Mouse (Mus musculus) neural tube, embryonic 11.5 days (tissue): ENCODE measurements around the gene Olfr681. TPM values are rescaled to one million over a fixed set of nuclear protein-coding genes. Genes with fewer than 3 reads are reported as not detected.
"Not testable (repeated sequence)": the region's sequence is repeated elsewhere in the genome, so short reads cannot be mapped to it uniquely, and the experiment has no call there.

ENCODE experiments used
- ATAC-seq: fragments of 200-750 bp; cut with Nextera tagmentation; 2 replicates; pipeline ENCODE4 v1.8.0; 2017; ENCODE audit warnings: moderate number of reproducible peaks, mild to moderate bottlenecking, moderate TSS enrichment, moderate library complexity; ENCODE audit not compliant: insufficient read depth, low FRiP score, low TSS enrichment
- DNase-seq: peaks from one replicate; pipeline ENCODE4 v3.0.0-alpha.2; 2015; ENCODE audit warnings: low spot score
- H3K27ac ChIP-seq: fragments of 300-500 bp; sonication (generic); 2 replicates; pipeline ENCODE4 v1.5.1; 2014; ENCODE audit warnings: low read depth, mild to moderate bottlenecking, low read length
- H3K27me3 ChIP-seq: fragments of 300-500 bp; sonication (generic); 2 replicates; pipeline ENCODE4 v1.6.1; 2014; ENCODE audit warnings: mild to moderate bottlenecking, low read length, mixed read lengths; ENCODE audit not compliant: control insufficient read depth, insufficient read depth
- H3K36me3 ChIP-seq: fragments of 300-500 bp; sonication (generic); 2 replicates; pipeline ENCODE4 v1.6.1; 2014; ENCODE audit warnings: mild to moderate bottlenecking, low read length, moderate library complexity, mixed read lengths; ENCODE audit not compliant: control insufficient read depth, insufficient read depth
- H3K4me1 ChIP-seq: fragments of 300-500 bp; sonication (generic); 2 replicates; pipeline ENCODE4 v1.6.1; 2014; ENCODE audit warnings: low read length, mixed read lengths; ENCODE audit not compliant: control insufficient read depth, insufficient read depth
- H3K4me2 ChIP-seq: fragments of 300-500 bp; sonication (generic); 2 replicates; pipeline ENCODE4 v1.6.1; 2014; ENCODE audit warnings: low read depth, mild to moderate bottlenecking, moderate library complexity
- H3K4me3 ChIP-seq: fragments of 300-500 bp; sonication (generic); 2 replicates; pipeline ENCODE4 v1.5.1; 2014; ENCODE audit warnings: low read depth, low read length
- H3K9ac ChIP-seq: fragments of 300-500 bp; sonication (generic); 2 replicates; pipeline ENCODE4 v1.6.1; 2014; ENCODE audit warnings: mild to moderate bottlenecking, low read length
- H3K9me3 ChIP-seq: fragments of 300-500 bp; sonication (generic); 2 replicates; pipeline ENCODE4 v1.6.1; 2016; ENCODE audit warnings: low read length; ENCODE audit not compliant: control insufficient read depth
- WGBS: fragments of 180-500 bp; shearing (Covaris S2); extraction: QIAGEN DNeasy Blood & Tissue Kit; methylation state at CpG from one replicate; pipeline ENCODE4 v1.1.7; 2014; 5-methylcytosine and 5-hydroxymethylcytosine counted together
- polyA plus RNA-seq: library from polyadenylated mRNA; unstranded; fragments of >200 nt; fragmentation: Nextera tagmentation; extraction: Ambion mirVana; gene quantifications from 2 replicates; pipeline ENCODE4 v1.2.1, GENCODE M21; 2014

Gene Olfr681
- not detected in 2 replicates for polyA plus RNA-seq

DNA sequence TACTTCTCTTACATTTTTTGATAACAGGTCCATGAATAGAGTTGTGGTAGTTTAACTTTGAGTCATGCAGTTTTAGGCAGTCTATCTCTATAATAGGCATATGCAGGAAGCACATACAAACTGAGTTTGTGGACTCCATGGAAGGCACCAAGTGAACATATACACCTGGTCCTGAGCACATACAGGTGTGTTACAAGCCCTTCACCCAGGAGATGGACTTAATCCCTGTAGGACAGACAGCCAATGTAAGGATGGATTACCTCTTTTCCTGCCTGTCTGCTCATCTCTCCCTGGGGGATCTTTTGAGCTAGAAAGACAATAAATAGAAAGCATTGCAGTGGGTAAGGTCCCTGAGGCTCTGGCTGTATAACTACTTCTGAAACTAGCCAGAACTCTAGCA, at the start of gene Olfr681:
Gene Olfr681, plus strand, starts transcription at position 301 of the 400 bp plus-strand sequence.
- no peaks in the 10 kb centered on the region for H3K4me1 ChIP-seq
- no peak within 1 kb of the TSS for H3K9ac ChIP-seq
- no peak within 1 kb of the TSS for H3K27ac ChIP-seq
- no peak within 1 kb of the TSS for H3K4me3 ChIP-seq
- no peaks in the 10 kb centered on the region for H3K27me3 ChIP-seq
- H3K9me3 ChIP-seq, result no peaks in the 10 kb centered on the region
- DNase-seq (no peak), ATAC-seq (no peak)
- no peak within 1 kb of the TSS for H3K4me2 ChIP-seq
- no peaks in the 10 kb centered on the region for H3K36me3 ChIP-seq

DNA sequence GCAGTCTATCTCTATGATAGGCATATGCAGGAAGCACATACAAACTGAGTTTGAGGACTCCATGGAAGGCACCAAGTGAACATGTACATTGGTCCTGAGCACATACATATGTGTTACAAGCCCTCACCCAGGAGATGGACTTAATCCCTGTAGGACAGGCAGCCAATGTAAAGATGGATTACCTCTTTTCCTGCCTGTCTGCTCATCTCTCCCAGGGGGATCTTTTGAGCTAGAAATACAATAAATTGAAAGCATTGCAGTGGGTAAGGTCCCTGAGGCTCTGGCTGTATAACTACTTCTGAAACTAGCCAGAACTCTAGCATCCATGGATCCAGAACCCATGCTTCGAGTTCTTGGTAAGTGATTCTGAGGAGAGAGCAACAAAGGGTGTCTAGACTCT, 35.7 kb upstream of the Olfr681 start, which contains the start of gene Olfr679:
Gene Olfr679, plus strand, starts transcription at position 301 of the 400 bp plus-strand sequence.
- no peak within 1 kb of the TSS for H3K4me3 ChIP-seq
- H3K36me3 ChIP-seq, result no peaks in the 10 kb centered on the region
- WGBS, result 63% methylated on average over 1 of the region's 1 CpGs
- no peak for DNase-seq
- no peak within 1 kb of the TSS for H3K9ac ChIP-seq
- no peaks in the 10 kb centered on the region for H3K27me3 ChIP-seq
- ATAC-seq, result no peak
- no peaks in the 10 kb centered on the region for H3K4me1 ChIP-seq
- no peak within 1 kb of the TSS for H3K27ac ChIP-seq
- no peak within 1 kb of the TSS for H3K4me2 ChIP-seq
- H3K9me3 ChIP-seq, result no peaks in the 10 kb centered on the region

DNA sequence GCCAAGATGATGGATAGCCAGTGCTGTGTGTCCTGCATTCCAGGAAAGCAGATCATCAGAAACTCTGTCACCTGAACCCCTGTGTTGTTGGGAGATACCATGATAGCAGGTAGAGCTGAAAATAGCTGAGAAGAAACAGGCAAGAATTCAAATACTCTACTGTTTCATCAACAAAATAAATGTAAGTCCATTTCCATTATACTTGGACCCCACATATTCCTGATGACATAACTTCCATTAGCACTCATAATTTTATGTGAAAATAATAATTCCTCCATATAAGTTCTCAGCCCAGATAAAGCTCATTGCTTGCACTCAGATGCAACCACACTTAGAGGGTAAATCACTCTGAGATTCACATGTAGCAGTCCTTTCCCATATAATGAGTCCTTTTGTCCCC, 23.9 kb upstream of the Olfr681 start, which contains the start of gene Olfr680-ps1:
Gene Olfr680-ps1, minus strand, starts transcription at position 101 of the 400 bp plus-strand sequence.
- DNase-seq, H3K27ac ChIP-seq, H3K9me3 ChIP-seq, ATAC-seq, H3K9ac ChIP-seq, H3K27me3 ChIP-seq, H3K4me1 ChIP-seq, H3K4me3 ChIP-seq, H3K4me2 ChIP-seq, H3K36me3 ChIP-seq: not testable (repeated sequence)

GRCm38 (mm10) chr7:105141275-105141674, 24.6 kb downstream of the Olfr681 start:
- H3K27me3 ChIP-seq, result no peaks in the 10 kb centered on the region
- ATAC-seq (no peak), DNase-seq (no peak)
- H3K9me3 ChIP-seq, result no peaks in the 10 kb centered on the region
- H3K4me1 ChIP-seq, result no peaks in the 10 kb centered on the region
- H3K4me2 ChIP-seq, result no peak overlapping the region
- no peaks in the 10 kb centered on the region for H3K36me3 ChIP-seq
- no peak overlapping the region for H3K4me3 ChIP-seq
- no peak overlapping the region for H3K9ac ChIP-seq
- WGBS, result 85% methylated on average over 2 of the region's 2 CpGs
- no peak overlapping the region for H3K27ac ChIP-seq

- Histone ChIP-seq H3K4me3 (no peak within 1 kb of the TSS), H3K9me3 (no peaks in the 10 kb centered on the region), H3K4me2 (no peak within 1 kb of the TSS), H3K9ac (no peak within 1 kb of the TSS), H3K27ac (no peak within 1 kb of the TSS), H3K4me1 (no peaks in the 10 kb centered on the region), H3K36me3 (no peaks in the 10 kb centered on the region), H3K27me3 (no peaks in the 10 kb centered on the region)
- ATAC-seq (no peak), DNase-seq (no peak)
- WGBS, result 66% methylated on average over 1 of the region's 1 CpGs
These were observed 30.3 kb downstream of the Olfr681 start, which contains the start of gene Olfr683 for GRCm38 (mm10) chr7:105146912-105147311. Gene Olfr683 (minus strand): TSS chr7:105147012.

- no peak for DNase-seq
- WGBS, result 63% methylated on average over 1 of the region's 1 CpGs
- H3K27me3 ChIP-seq, result no peaks in the 10 kb centered on the region
- no peaks in the 10 kb centered on the region for H3K4me1 ChIP-seq
- H3K36me3 ChIP-seq, result no peaks in the 10 kb centered on the region
- no peak within 1 kb of the TSS for H3K4me2 ChIP-seq
- no peak within 1 kb of the TSS for H3K4me3 ChIP-seq
- H3K9me3 ChIP-seq, result no peaks in the 10 kb centered on the region
- H3K27ac ChIP-seq, result no peak within 1 kb of the TSS
- H3K9ac ChIP-seq, result no peak within 1 kb of the TSS
- no peak for ATAC-seq
These were observed 46.9 kb downstream of the Olfr681 start, which contains the start of gene Olfr684 for GRCm38 (mm10) chr7:105163553-105163952. Gene Olfr684 (minus strand): TSS chr7:105163653.

GRCm38 (mm10) chr7:105170773-105171172, 54.1 kb downstream of the Olfr681 start:
- H3K4me2 ChIP-seq, result no peak overlapping the region
- DNase-seq, result no peak
- H3K27me3 ChIP-seq, result no peaks in the 10 kb centered on the region
- no peaks in the 10 kb centered on the region for H3K4me1 ChIP-seq
- WGBS, result 54% methylated on average over 4 of the region's 4 CpGs
- H3K9ac ChIP-seq, result no peak overlapping the region
- no peaks in the 10 kb centered on the region for H3K36me3 ChIP-seq
- H3K4me3 ChIP-seq, result no peak overlapping the region
- no peaks in the 10 kb centered on the region for H3K9me3 ChIP-seq
- no peak overlapping the region for H3K27ac ChIP-seq
- ATAC-seq, result no peak

Other genes starting within 250 kb of the Olfr681 start
- gene Olfr665, start 238.8 kb upstream of the Olfr681 start, polyA plus RNA-seq, result not detected in 2 replicates
- gene Olfr666, start 220.9 kb upstream of the Olfr681 start, polyA plus RNA-seq, result not detected in 2 replicates
- not detected in 2 replicates for gene Olfr667, start 195.4 kb upstream of the Olfr681 start, polyA plus RNA-seq
- gene Olfr668, start 188.8 kb upstream of the Olfr681 start, polyA plus RNA-seq, result not detected in 2 replicates
- gene Olfr669, start 182.6 kb upstream of the Olfr681 start, polyA plus RNA-seq, result not detected in 2 replicates
- not detected in 2 replicates for gene Olfr670, start 154.2 kb upstream of the Olfr681 start, polyA plus RNA-seq
- not detected in 2 replicates for gene Olfr671, start 137.7 kb upstream of the Olfr681 start, polyA plus RNA-seq
- not detected in 2 replicates for gene Olfr672, start 114.8 kb upstream of the Olfr681 start, polyA plus RNA-seq
- not detected in 2 replicates for gene Olfr675, start 88.4 kb upstream of the Olfr681 start, polyA plus RNA-seq
- not detected in 2 replicates for gene Olfr676, start 84.1 kb upstream of the Olfr681 start, polyA plus RNA-seq
- gene Olfr677, start 65.5 kb upstream of the Olfr681 start, polyA plus RNA-seq, result not detected in 2 replicates
- gene Olfr678, start 52.4 kb upstream of the Olfr681 start, polyA plus RNA-seq, result not detected in 2 replicates
- gene Olfr679, start 35.6 kb upstream of the Olfr681 start, polyA plus RNA-seq, result not detected in 2 replicates
- gene Olfr680-ps1, start 24.0 kb upstream of the Olfr681 start, polyA plus RNA-seq, result not detected in 2 replicates
- gene Olfr683, start 30.2 kb downstream of the Olfr681 start, polyA plus RNA-seq, result not detected in 2 replicates
- gene Olfr684, start 46.8 kb downstream of the Olfr681 start, polyA plus RNA-seq, result not detected in 2 replicates
- gene Olfr685, start 69.2 kb downstream of the Olfr681 start, polyA plus RNA-seq, result not detected in 2 replicates
- not detected in 2 replicates for gene Olfr686, start 90.6 kb downstream of the Olfr681 start, polyA plus RNA-seq
- not detected in 2 replicates for gene Olfr688, start 171.3 kb downstream of the Olfr681 start, polyA plus RNA-seq
- gene Olfr689, start 194.3 kb downstream of the Olfr681 start, polyA plus RNA-seq, result not detected in 2 replicates
- not detected in 2 replicates for gene Olfr690, start 217.3 kb downstream of the Olfr681 start, polyA plus RNA-seq
- gene Olfr691, start 225.4 kb downstream of the Olfr681 start, polyA plus RNA-seq, result not detected in 2 replicates